Mouse (Mus musculus): ENCODE data around the gene Gm20715.

DNA sequence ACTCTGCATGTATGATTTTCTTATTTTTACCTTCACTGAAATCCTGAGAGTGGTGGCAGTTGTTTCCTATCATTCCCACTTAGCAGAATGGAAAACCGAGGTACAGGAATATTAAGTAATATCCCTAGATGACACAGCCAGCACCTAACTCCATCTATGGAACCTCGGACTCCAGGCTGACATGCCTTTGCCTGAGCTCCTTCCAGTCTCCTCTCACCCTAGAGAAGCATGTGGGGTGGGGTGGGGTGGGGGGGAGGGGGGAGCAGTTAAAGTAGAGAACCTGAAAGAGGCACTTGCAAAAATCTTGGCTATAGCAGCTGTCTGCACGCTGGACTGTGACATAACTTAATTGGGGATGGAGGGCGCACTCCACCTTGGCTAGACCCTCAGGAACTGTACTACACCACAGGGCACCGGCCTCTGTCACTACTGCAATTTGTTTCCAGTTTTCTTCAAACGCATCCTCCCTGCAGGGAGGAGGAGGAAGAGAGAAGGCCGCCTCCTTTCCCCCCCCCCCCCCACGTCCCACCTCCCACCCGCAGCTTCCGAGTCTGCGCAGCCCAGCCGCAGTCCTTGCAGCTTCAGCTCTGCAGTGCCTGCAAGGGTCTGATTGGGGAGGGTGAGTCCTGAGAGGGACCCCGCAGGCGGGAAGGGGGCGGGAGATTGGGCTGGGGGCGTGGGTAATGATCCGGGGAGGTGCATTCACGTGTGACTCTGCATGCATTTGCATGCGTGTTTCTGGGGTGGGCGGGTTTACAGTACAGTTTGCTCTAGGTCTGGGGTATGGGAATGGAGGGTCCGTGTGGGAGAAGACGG is 4.8 kb downstream of the Gm20715 start:
- no peak for TF ChIP-seq CTCF (IDR thresholded peaks at IDR 0.05; ENCODE audit: borderline replicate concordance, insufficient read depth, low read length)
- TF ChIP-seq POLR2A (IDR thresholded peaks at IDR 0.05; ENCODE audit: low read depth, low read length): no peak
